Mouse (Mus musculus): ENCODE measurements at regions not wholly inside any gene's neighbourhood (a gene's known extent, or its start where the extent isn't known, plus 50 kb on each side); places are given as distances from the start of the nearest gene placed in this dataset.

GRCm38 (mm10) chr13:99679934-99680333 is 163.6 kb upstream of the Map1b start:
- TF ChIP-seq CTCF (conservative IDR thresholded peaks at IDR 0.05; ENCODE audit: insufficient read depth, insufficient read length, low read depth, low read length) (no peak), POLR2A (IDR thresholded peaks at IDR 0.05; ENCODE audit: low read depth, low read length) (no peak)
